Mouse (Mus musculus) MEL (cell line): ENCODE measurements at regions not wholly inside any gene's neighbourhood (a gene's known extent, or its start where the extent isn't known, plus 50 kb on each side); places are given as distances from the start of the nearest gene placed in this dataset.
A peak's percentile ranks its signal among the peaks of the same experiment; 100 is the strongest.
"Not testable (repeated sequence)": the region's sequence is repeated elsewhere in the genome, so short reads cannot be mapped to it uniquely, and the experiment has no call there.

Experiments used
- DNase-seq: peaks from one replicate; pipeline ENCODE4 v3.0.0; 2011; ENCODE audit warnings: low read depth, low spot score
- H3K27ac ChIP-seq: 2 replicates; pipeline ENCODE4 v1.5.1; 2012; ENCODE audit warnings: low read depth, mild to moderate bottlenecking, control low read depth, low read length, moderate library complexity; ENCODE audit not compliant: control insufficient read depth
- H3K27me3 ChIP-seq, 2 experiments: fragments of 150-350 bp in 1 of 2; sonication (generic) in 1 of 2; 2 replicates each; pipeline ENCODE4 v1.6.1; 2012; ENCODE audit warnings: low read length in 2 of 2, mild to moderate bottlenecking in 2 of 2, improper control_type of control experiment in 1 of 2, moderate library complexity in 1 of 2; ENCODE audit not compliant: insufficient read depth in 2 of 2, control insufficient read depth in 1 of 2
- H3K36me3 ChIP-seq, 2 experiments: 2 replicates each; pipeline ENCODE4 v1.6.1; 2012 to 2014; ENCODE audit warnings: low read length in 2 of 2, improper control_type of control experiment in 1 of 2, inconsistent platforms in 1 of 2, mild to moderate bottlenecking in 1 of 2; ENCODE audit not compliant: insufficient read depth in 2 of 2, control insufficient read depth in 1 of 2
- H3K4me1 ChIP-seq, 2 experiments: fragments of 150-350 bp in 1 of 2; sonication (generic) in 1 of 2; 2 replicates each; pipeline ENCODE4 v1.6.1; 2012; ENCODE audit warnings: low read length in 2 of 2, improper control_type of control experiment in 1 of 2, mild to moderate bottlenecking in 1 of 2; ENCODE audit not compliant: insufficient read depth in 2 of 2, control insufficient read depth in 1 of 2
- H3K4me3 ChIP-seq, 2 experiments: fragments of 150-350 bp in 1 of 2; sonication (generic) in 1 of 2; 2 replicates each; pipeline ENCODE4 v1.5.1; 2012; ENCODE audit warnings: low read depth in 2 of 2, low read length in 2 of 2, mild to moderate bottlenecking in 2 of 2, moderate library complexity in 2 of 2, control low read depth in 1 of 2, improper control_type of control experiment in 1 of 2; ENCODE audit not compliant: control insufficient read depth in 1 of 2, insufficient read depth in 1 of 2
- H3K79me2 ChIP-seq: 2 replicates; pipeline ENCODE4 v1.6.1; 2012; ENCODE audit warnings: mild to moderate bottlenecking, low read length, moderate library complexity; ENCODE audit not compliant: control insufficient read depth, poor library complexity, insufficient read depth
- H3K9ac ChIP-seq: 2 replicates; pipeline ENCODE4 v1.6.1; 2012; ENCODE audit warnings: low read depth, mild to moderate bottlenecking, control low read depth, low read length, moderate library complexity; ENCODE audit not compliant: control insufficient read depth, poor library complexity, severe bottlenecking
- H3K9me3 ChIP-seq: fragments of 150-350 bp; sonication (generic); replicated peaks from 2 replicates; pipeline ENCODE4 v1.6.1; 2012; ENCODE audit warnings: mild to moderate bottlenecking, low read length, improper control_type of control experiment, moderate library complexity; ENCODE audit not compliant: insufficient read depth
- BHLHE40 ChIP-seq: IDR thresholded peaks from 2 replicates; pipeline ENCODE4 v1.6.1; 2012; ENCODE audit warnings: low read depth, mild to moderate bottlenecking, inconsistent platforms, low read length, improper control_type of control experiment, borderline replicate concordance
- CHD2 ChIP-seq: IDR thresholded peaks from 2 replicates; pipeline ENCODE4 v1.6.1; 2011; ENCODE audit warnings: low read length, improper control_type of control experiment
- CTCF ChIP-seq, 3 experiments: IDR thresholded peaks in 2 of 3; conservative IDR thresholded peaks in 1 of 3; 2 replicates each; pipeline ENCODE4 v1.5.1; 2011 to 2012; ENCODE audit warnings: low read length in 3 of 3, low read depth in 2 of 3, mild to moderate bottlenecking in 2 of 3, improper control_type of control experiment in 1 of 3, inconsistent platforms in 1 of 3, mixed read lengths in 1 of 3, moderate library complexity in 1 of 3; ENCODE audit not compliant: control insufficient read depth in 1 of 3, insufficient read depth in 1 of 3, poor library complexity in 1 of 3, severe bottlenecking in 1 of 3
- E2F4 ChIP-seq: IDR thresholded peaks from 2 replicates; pipeline ENCODE4 v1.6.1; 2011; ENCODE audit warnings: low read depth, low read length, improper control_type of control experiment, borderline replicate concordance
- EP300 ChIP-seq, 2 experiments: IDR thresholded peaks; 2 replicates each; pipeline ENCODE4 v1.6.1; 2011; ENCODE audit warnings: improper control_type of control experiment in 2 of 2, low read length in 2 of 2, low read depth in 1 of 2, mild to moderate bottlenecking in 1 of 2
- ETS1 ChIP-seq: IDR thresholded peaks from 2 replicates; pipeline ENCODE4 v1.6.1; 2012; ENCODE audit warnings: low read depth, mild to moderate bottlenecking, inconsistent platforms, low read length, improper control_type of control experiment, moderate library complexity
- GABPA ChIP-seq: IDR thresholded peaks from 2 replicates; pipeline ENCODE4 v1.6.1; 2012; ENCODE audit warnings: low read depth, mild to moderate bottlenecking, inconsistent platforms, low read length, improper control_type of control experiment, moderate library complexity
- MAX ChIP-seq: IDR thresholded peaks from 2 replicates; pipeline ENCODE4 v1.6.1; 2011; ENCODE audit warnings: low read length, improper control_type of control experiment
- MXI1 ChIP-seq: IDR thresholded peaks from 2 replicates; pipeline ENCODE4 v1.6.1; 2011; ENCODE audit warnings: mild to moderate bottlenecking, low read depth, low read length, improper control_type of control experiment
- MYB ChIP-seq: IDR thresholded peaks from 2 replicates; pipeline ENCODE4 v1.6.1; 2011; ENCODE audit warnings: mild to moderate bottlenecking, low read depth, low read length, improper control_type of control experiment
- NELFE ChIP-seq: IDR thresholded peaks from 2 replicates; pipeline ENCODE4 v1.6.1; 2011; ENCODE audit warnings: low read depth, low read length, improper control_type of control experiment
- NRF1 ChIP-seq: IDR thresholded peaks from 2 replicates; pipeline ENCODE4 v1.6.1; 2014; ENCODE audit warnings: low read depth, mild to moderate bottlenecking, inconsistent platforms, low read length, improper control_type of control experiment, moderate library complexity; ENCODE audit not compliant: poor library complexity, insufficient read depth, severe bottlenecking
- RAD21 ChIP-seq: IDR thresholded peaks from 2 replicates; pipeline ENCODE4 v1.6.1; 2011; ENCODE audit warnings: mild to moderate bottlenecking, low read depth, low read length, improper control_type of control experiment
- RCOR1 ChIP-seq: IDR thresholded peaks from 2 replicates; pipeline ENCODE4 v1.6.1; 2012; ENCODE audit warnings: low read depth, mild to moderate bottlenecking, inconsistent platforms, low read length, improper control_type of control experiment
- SIN3A ChIP-seq: IDR thresholded peaks from 2 replicates; pipeline ENCODE4 v1.6.1; 2012; ENCODE audit warnings: low read length, improper control_type of control experiment, inconsistent platforms
- SMC3 ChIP-seq: IDR thresholded peaks from 2 replicates; pipeline ENCODE4 v1.6.1; 2011; ENCODE audit warnings: low read depth, low read length, improper control_type of control experiment
- TBP ChIP-seq: IDR thresholded peaks from 2 replicates; pipeline ENCODE4 v1.8.0; 2011; ENCODE audit warnings: low read depth, low read length, improper control_type of control experiment
- USF2 ChIP-seq, 2 experiments: IDR thresholded peaks; 2 replicates each; pipeline ENCODE4 v1.6.1; 2011 to 2012; ENCODE audit warnings: improper control_type of control experiment in 2 of 2, low read length in 2 of 2, borderline replicate concordance in 1 of 2, inconsistent platforms in 1 of 2, low read depth in 1 of 2, mild to moderate bottlenecking in 1 of 2; ENCODE audit not compliant: insufficient read depth in 1 of 2
- ZC3H11A ChIP-seq: IDR thresholded peaks from 2 replicates; pipeline ENCODE4 v1.6.1; 2012; ENCODE audit warnings: low read depth, mild to moderate bottlenecking, inconsistent platforms, low read length, improper control_type of control experiment
- ZNF384 ChIP-seq: IDR thresholded peaks from 2 replicates; pipeline ENCODE4 v1.6.1; 2012; ENCODE audit warnings: low read depth, mild to moderate bottlenecking, inconsistent platforms, low read length, improper control_type of control experiment

GRCm38 (mm10) chr12:113943661-113944327 lies 400.1 kb downstream of the Adam6a start:
- not testable (repeated sequence) for DNase-seq, H3K27ac ChIP-seq

GRCm38 (mm10) chr12:113945786-113946185 lies 402.1 kb downstream of the Adam6a start:
- H3K79me2 ChIP-seq, H3K9ac ChIP-seq, H3K4me3 ChIP-seq, H3K9me3 ChIP-seq, DNase-seq, H3K36me3 ChIP-seq, H3K4me1 ChIP-seq, H3K27me3 ChIP-seq, H3K27ac ChIP-seq: not testable (repeated sequence)

More at GRCm38 (mm10) chr12:113943661-113944327, 400.1 kb downstream of the Adam6a start:
- H3K9me3 ChIP-seq, H3K9ac ChIP-seq, H3K36me3 ChIP-seq, H3K4me3 ChIP-seq, H3K27me3 ChIP-seq, H3K4me1 ChIP-seq, H3K79me2 ChIP-seq: not testable (repeated sequence)

GRCm38 (mm10) chr12:113948017-113948416 lies 404.3 kb downstream of the Adam6a start:
- H3K9me3 ChIP-seq, H3K9ac ChIP-seq, H3K27me3 ChIP-seq, H3K79me2 ChIP-seq, H3K36me3 ChIP-seq, H3K27ac ChIP-seq, H3K4me1 ChIP-seq, H3K4me3 ChIP-seq: not testable (repeated sequence)
- DNase-seq, result peak; percentile 13
- peak in 2 of 3 experiments; percentile 28 to 44; a peak in 3 of 6 replicates for TF ChIP-seq CTCF (IDR thresholded peaks at IDR 0.05 in 2 of 3, conservative IDR thresholded peaks at IDR 0.05 in 1 of 3; ENCODE audit: control insufficient read depth in 1 of 3, insufficient read depth in 1 of 3, low read depth in 2 of 3, low read length in 3 of 3, poor library complexity in 1 of 3, severe bottlenecking in 1 of 3)

GRCm38 (mm10) chr12:113974271-113974670 lies 430.6 kb downstream of the Adam6a start:
- H3K9me3 ChIP-seq, result no peaks in the 10 kb centered on the region
- H3K79me2 ChIP-seq, result no peaks in the 10 kb centered on the region
- H3K27me3 ChIP-seq, result no peaks in the 10 kb centered on the region
- TF ChIP-seq BHLHE40, result no peak
- TF ChIP-seq TBP, result no peak
- no peak for TF ChIP-seq USF2 (IDR thresholded peaks at IDR 0.05; ENCODE audit: borderline replicate concordance in 1 of 2, insufficient read depth in 1 of 2, low read depth in 1 of 2, low read length in 2 of 2)
- no peak for TF ChIP-seq E2F4
- TF ChIP-seq RAD21, result no peak
- TF ChIP-seq SIN3A, result no peak
- no peak for TF ChIP-seq NRF1
- no peak for TF ChIP-seq CHD2
- no peak for TF ChIP-seq SMC3
- TF ChIP-seq GABPA, result no peak
- TF ChIP-seq CTCF (IDR thresholded peaks at IDR 0.05 in 2 of 3, conservative IDR thresholded peaks at IDR 0.05 in 1 of 3; ENCODE audit: control insufficient read depth in 1 of 3, insufficient read depth in 1 of 3, low read depth in 2 of 3, low read length in 3 of 3, poor library complexity in 1 of 3, severe bottlenecking in 1 of 3), result no peak
- TF ChIP-seq EP300 (IDR thresholded peaks at IDR 0.05; ENCODE audit: low read depth in 1 of 2, low read length in 2 of 2), result no peak
- TF ChIP-seq MXI1, result no peak
- TF ChIP-seq ETS1, result no peak
- no peak for TF ChIP-seq ZC3H11A
- no peak for TF ChIP-seq RCOR1
- TF ChIP-seq NELFE, result no peak
- no peak for TF ChIP-seq MAX
- no peak for TF ChIP-seq ZNF384
- TF ChIP-seq MYB, result no peak
- no peaks in the 10 kb centered on the region for H3K4me1 ChIP-seq
- DNase-seq, result no peak
- H3K9ac ChIP-seq, result no peak overlapping the region
- H3K36me3 ChIP-seq, result no peaks in the 10 kb centered on the region
- no peak overlapping the region for H3K27ac ChIP-seq
- no peak overlapping the region for H3K4me3 ChIP-seq
